Mouse (Mus musculus) heart, postnatal 14 days (tissue): ENCODE data around the gene Gm42417. TPM values are rescaled to one million over a fixed set of nuclear protein-coding genes. Genes with fewer than 3 reads are reported as not detected.

Source experiments
- DNase-seq, 2 experiments: peaks; one replicate each; pipeline ENCODE4 v3.0.0; 2021 to 2022
- intact Hi-C: fragments of 180-260 bp; cut with DNase I; formaldehyde crosslinking; loops from one replicate; pipeline ENCODE4 v1.15.1; 2025
- long read RNA-seq, 2 experiments: library from polyadenylated mRNA; stranded (forward); transcript quantifications; one replicate each; pipeline ENCODE4 v2.0.0; 2021
- total RNA-seq, 2 experiments: library from RNA; stranded (reverse); gene quantifications; 2 replicates each; pipeline ENCODE4 v1.2.3; 2021

Gm42417 gene
- 10 to 100 TPM; 52.6 to 94.6 TPM for total RNA-seq
- long read RNA-seq, experiment 1, result 0 reads
- long read RNA-seq, experiment 2, result 0 reads

DNA sequence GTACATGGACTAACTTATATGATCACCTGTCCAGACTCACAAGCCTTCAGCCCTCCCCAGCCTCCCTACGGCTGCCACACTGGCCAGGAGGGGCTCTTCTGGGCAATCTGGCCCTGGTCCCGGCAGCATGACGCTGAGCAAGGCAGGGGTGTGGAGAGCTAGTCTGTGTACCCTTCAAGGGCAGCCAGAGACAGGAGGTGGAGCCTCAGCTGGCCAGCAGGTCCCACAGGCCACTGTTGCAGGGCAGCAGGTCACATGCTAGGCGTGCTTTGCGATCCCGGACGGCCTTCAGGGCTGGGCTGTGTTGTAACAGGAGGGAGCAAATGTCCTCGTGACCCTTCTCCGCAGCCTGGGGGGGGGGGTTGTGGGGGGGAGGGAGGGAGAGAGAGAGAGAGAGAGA, at the start of gene Gm42417:
Gene Gm42417 (minus strand): TSS at position 244 of the 400 bp plus-strand sequence.
- peak; percentile 77 to 81 for DNase-seq
- intact Hi-C loops, result no loop called here

- intact Hi-C loops, result loop anchor here (2.0 kb wide), 1 partner anchor 31 kb away; no protein-coding TSS in a partner anchor
- no peak for DNase-seq
These were observed 48.6 kb upstream of the Gm42417 start for GRCm38 (mm10) chr1:36587860-36588259.

DNA sequence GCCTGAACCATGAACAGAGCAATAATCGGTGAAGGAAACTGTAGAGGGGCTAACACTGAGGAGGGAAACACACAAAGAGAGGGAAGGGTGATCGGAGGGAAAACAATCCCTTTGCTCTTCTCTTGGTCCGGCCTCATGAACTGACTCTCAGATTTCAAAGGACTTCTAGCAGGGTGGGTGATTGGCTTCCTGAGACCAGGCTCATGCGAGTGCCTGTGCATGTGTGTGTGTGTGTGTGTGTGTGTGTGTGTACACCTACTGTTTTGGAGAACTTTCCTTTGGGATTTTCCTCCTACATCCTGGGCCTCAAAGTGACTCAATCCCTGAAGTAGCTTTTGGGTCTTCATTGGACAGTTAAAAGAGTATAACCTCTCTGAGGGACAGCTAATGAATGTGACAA, 47.1 kb upstream of the Gm42417 start:
- no peak for DNase-seq
- intact Hi-C loops, result no loop called here

DNA sequence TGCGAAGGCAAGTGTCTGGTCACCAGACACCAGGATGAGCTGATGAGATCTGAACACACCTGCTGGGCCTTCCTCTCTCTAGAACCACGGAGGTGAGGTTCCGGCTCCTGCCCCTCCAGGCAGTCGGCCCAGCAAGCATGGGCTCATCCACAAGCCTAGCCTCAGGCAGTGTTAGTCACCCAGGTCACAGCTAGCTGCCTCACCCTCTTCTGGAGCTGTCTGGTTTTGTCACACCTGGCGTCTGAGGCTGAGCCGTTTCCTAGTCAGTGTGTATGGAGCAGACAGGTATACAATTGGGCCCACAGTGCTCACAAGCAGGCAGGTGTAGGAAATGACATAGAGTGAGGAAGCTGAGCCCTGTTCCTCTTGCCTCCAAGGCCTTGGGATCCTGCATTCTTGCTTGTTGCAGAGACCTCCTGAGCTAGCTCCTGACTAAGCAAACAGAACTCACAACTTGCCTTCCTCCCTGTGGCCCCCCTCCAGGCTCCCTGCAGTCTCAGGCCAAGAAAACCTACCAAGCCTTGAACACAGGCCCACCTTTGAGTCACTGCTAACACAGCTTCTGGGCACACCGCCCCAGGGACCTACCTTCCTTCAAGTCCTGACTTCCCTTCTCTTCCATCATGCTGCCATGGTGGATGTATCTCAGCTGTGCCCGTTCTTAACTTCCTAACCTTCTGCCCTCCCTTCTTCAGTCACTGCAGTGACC, 44.3 kb upstream of the Gm42417 start:
- intact Hi-C loops, result no loop called here
- no peak for DNase-seq

DNA sequence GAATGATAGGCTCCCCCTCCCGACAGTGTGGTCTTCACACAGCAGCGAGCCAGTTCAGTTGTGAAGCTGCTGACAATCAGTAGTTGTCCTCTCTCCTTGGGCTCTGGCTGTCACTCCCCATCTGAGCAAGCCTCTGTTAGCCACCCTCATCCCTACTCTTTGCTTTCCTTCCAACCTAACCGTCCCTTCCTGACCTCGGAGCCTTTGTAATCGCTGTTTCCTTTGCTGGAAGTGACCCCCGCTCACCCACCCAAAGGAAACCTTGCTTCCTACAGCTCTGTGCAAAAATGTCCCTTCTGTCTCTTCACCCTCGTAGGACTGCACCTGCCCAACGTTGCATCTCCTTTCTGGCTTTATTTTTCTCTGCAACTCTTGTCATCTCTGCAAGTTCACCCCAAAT, 43.0 kb upstream of the Gm42417 start:
- DNase-seq, result no peak
- intact Hi-C loops, result no loop called here

- intact Hi-C loops, result no loop called here
- DNase-seq, result no peak
These were observed 42.0 kb upstream of the Gm42417 start for GRCm38 (mm10) chr1:36581260-36581659.

GRCm38 (mm10) chr1:36580384-36581207, 41.4 kb upstream of the Gm42417 start:
- intact Hi-C loops, result no loop called here
- peak; percentile 73 to 76 for DNase-seq

DNA sequence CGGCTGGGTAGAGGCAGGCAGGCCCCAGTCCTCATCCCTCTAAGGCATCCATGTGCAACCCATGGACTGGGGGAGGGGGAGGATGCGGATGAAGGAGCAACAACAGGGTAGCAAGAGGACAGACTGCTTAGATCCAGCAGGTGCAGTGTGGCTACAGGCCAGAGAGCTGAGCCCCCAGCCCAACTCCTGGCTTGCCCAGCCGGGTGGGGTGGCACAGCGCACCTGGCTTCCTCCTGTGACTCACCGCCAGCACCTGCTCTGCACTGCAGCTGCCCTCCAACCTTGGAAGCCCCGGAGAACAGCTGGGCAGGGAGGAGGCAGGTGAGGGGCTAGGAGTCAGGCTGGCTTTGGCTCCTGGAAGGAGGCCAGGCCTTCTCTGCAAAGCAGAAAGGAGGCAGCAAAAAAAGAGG, 40.8 kb upstream of the Gm42417 start:
- intact Hi-C loops, result no loop called here
- DNase-seq, result no peak

DNA sequence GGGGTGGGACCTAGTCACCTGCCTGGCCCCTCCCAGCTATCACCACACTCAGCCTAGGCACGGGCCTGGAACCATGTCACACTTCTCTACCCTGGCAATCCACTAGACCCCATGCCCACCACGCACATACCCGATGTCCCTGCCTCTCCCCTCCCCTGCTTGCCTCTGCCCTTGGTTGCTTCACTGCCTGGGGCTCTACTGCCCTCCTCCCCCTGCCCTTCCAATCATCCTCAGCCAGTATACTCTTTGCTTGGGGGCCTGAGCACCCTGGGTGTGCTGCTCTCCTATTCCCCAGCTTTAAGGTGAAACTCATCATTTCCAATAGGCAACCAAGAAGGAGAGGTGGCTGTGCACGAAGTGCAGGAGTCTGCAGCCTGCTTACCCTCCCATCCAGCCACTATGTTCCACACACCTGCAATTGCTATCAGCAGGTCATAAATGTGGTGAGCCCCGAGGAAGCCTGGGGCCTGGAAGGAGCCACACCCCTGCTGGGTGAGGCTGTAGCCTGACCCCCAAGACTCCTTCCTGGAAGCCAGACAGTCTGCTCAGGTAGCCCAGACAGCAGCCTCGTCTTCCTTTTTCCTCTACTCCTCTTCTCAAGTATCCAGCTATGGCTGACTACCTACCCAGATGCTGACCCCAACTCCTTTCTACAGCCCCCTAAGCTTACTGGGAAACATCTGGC, 37.9 kb upstream of the Gm42417 start:
- no peak for DNase-seq
- intact Hi-C loops, result no loop called here

DNA sequence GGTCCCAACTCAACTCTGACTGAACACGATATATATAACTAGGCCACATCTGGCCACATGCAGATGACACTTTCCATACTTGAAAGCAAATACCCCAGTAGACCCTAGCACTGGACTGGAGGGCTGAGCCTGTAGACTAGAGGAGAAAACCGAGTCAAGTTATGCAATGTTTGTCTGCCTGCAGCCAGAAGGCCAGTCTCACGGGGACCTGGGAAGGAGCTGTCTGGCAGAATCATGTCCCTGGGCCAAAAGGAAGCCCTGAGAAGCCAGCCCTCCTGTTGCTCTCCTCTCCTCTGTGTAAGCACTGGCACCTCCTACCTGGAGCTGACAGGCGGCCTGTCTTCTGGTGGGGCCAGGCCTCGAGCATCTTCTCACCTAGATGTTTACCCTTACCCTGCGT, 36.1 kb upstream of the Gm42417 start:
- intact Hi-C loops, result no loop called here
- DNase-seq, result no peak

DNA sequence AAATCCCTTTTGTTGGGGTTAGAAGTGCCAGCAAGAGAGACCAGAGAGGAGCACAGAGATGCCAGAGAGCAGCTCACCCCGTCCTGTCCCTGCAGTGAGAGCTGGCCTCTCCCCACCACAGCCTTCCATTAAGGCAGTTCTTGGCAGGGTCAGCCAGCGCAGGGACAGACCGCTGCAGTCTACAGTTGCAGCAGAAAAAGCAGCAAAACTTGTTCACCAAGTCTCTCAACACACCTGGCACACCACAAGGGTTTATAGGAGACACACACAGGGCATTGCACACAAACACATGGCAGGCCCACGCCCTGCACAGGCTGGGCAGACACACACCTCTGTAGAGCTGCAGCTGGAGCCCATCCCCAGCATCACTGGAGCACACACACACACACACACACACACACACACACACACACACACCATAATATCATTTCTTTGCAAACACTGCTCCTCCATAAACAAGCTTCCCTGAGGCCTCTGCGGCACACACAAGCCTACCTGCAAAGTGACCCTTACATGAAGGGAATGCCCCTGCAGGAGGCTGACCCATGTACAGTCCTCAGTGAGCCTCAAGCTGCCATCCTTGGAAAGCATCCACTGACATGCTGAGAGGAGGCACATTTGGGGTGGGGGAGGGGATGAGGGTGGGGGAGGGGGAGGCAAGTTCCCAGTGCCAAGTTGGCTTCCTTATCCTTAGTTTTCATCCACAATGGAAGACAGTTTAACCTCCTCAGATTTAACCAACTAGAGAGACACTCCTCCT, 35.1 kb upstream of the Gm42417 start:
- DNase-seq, result no peak
- intact Hi-C loops, result no loop called here

GRCm38 (mm10) chr1:36573524-36573923, 34.3 kb upstream of the Gm42417 start:
- DNase-seq, result peak in 1 of 2 experiments; percentile 21
- intact Hi-C loops, result no loop called here

DNA sequence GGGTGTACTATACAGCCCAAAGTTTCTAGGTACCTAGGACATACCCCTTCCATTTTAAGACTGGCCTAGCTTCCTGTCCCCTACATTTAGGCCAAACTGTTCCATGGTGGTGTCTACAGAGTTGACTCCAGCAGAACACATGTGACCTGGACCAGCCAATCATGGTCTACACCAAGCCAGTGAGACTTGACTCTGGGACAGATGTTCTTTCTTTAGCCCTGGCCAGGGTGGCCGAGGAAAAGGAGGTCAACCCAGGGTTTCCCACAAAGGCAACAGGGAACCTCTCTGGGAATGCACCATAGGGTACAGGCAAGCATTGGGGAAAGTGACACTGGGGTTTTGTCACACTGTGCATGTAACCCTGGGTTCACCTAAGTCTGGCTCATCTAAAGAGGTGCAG, 33.5 kb upstream of the Gm42417 start:
- intact Hi-C loops, result no loop called here
- DNase-seq, result peak in 1 of 2 experiments; percentile 51

GRCm38 (mm10) chr1:36572140-36572700, 33.0 kb upstream of the Gm42417 start:
- no peak for DNase-seq
- intact Hi-C loops, result no loop called here

DNA sequence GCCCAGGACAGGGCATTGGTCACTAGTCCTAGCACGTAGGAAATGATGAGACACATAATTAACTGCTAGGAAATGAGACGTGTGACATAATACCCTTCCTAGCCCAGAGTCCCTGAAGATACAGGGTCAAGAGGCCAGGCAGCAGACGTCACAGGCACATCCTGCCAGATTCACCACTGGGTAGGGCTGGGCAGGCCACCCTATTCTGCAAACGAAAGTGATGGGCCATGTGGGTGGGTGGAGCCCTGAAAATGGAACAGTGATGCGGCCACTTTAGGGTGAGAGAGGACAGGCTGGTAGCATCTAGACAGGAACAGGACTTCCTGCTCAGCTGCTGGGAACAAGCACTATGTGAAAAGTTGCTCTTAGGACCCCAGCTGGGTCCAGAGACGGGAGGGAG, 32.4 kb upstream of the Gm42417 start:
- peak; percentile 54 to 56 for DNase-seq
- intact Hi-C loops, result no loop called here

- intact Hi-C loops, result no loop called here
- DNase-seq, result no peak
These were observed 31.1 kb upstream of the Gm42417 start for GRCm38 (mm10) chr1:36570320-36570719.

GRCm38 (mm10) chr1:36569694-36570276, 30.6 kb upstream of the Gm42417 start:
- intact Hi-C loops, result no loop called here
- peak in 1 of 2 experiments; percentile 31 for DNase-seq

- intact Hi-C loops, result no loop called here
- peak in 1 of 2 experiments; percentile 22 for DNase-seq
These were observed 29.5 kb upstream of the Gm42417 start for GRCm38 (mm10) chr1:36568776-36569175.

DNA sequence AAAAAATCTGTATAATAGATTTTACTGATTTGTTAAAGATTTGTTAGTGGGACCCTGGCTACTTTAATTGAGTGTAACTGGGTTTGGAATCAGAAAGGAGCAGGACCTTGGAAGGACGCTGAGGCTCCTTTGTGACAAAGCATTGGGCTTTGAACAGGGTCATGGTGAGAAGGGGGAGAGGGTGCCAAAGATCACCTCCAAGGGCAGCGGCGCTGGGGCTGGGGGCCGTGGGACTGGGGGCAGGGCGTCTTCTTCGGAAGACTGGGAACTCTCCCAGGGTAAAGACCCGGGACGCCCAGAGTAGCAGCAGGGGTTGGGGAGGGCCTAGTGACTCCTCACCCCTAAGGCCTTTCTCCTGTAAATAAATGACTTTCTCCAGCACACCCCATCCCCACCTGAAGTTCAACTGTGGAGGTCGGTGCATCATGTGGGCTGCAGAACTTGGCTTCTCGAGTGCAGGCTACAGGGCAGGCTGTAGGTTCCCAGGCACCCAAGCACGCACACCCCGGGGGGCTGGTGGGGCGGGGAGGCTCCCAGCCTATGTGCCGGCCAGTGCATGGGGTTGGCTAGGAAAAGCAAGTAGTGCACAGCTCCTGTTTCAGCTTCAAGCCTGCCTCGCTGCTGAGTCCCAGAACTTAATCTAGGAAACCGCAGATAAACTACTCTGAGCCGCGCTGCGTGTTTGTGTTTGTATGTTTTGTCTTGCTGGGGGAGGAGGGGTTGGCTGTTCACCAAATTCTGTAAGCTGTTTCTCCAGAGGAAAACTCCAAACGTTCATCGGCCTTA, 28.8 kb upstream of the Gm42417 start:
- intact Hi-C loops, result no loop called here

More for the DNA sequence above, 28.8 kb upstream of the Gm42417 start:
- peak in 1 of 2 experiments; percentile 25 for DNase-seq
